Mouse (Mus musculus) ES-E14 (cell line): ENCODE data around the gene Cnga4.

ENCODE experiments used
- CHD2 ChIP-seq: IDR thresholded peaks from 2 replicates; pipeline ENCODE4 v1.6.1; 2014; ENCODE audit warnings: mild to moderate bottlenecking, low read depth, low read length, inconsistent platforms
- HCFC1 ChIP-seq: IDR thresholded peaks from 2 replicates; pipeline ENCODE4 v1.6.1; 2012; ENCODE audit warnings: low read length, inconsistent platforms, borderline replicate concordance; ENCODE audit not compliant: insufficient read depth
- ZC3H11A ChIP-seq: IDR thresholded peaks from 2 replicates; pipeline ENCODE4 v1.6.1; 2012; ENCODE audit warnings: low read depth, mild to moderate bottlenecking, inconsistent platforms, low read length, borderline replicate concordance

- TF ChIP-seq HCFC1 (no peak), ZC3H11A (no peak), CHD2 (no peak)
Measured at GRCm38 (mm10) chr7:105445076-105445475, 40.7 kb downstream of the Cnga4 start.
